Mouse (Mus musculus) embryonic fibroblast, embryonic 13.5 days (primary cell): ENCODE data around the gene Irf3.

Source experiments
- CTCF ChIP-seq: IDR thresholded peaks from 2 replicates; pipeline ENCODE4 v1.5.1; 2011; ENCODE audit warnings: mild to moderate bottlenecking, control low read depth, low read length, moderate library complexity, borderline replicate concordance; ENCODE audit not compliant: insufficient read depth
- POLR2A ChIP-seq: IDR thresholded peaks from 2 replicates; pipeline ENCODE4 v1.6.1; 2011; ENCODE audit warnings: low read depth, mild to moderate bottlenecking, control low read depth, low read length, moderate library complexity

GRCm38 (mm10) chr7:45000539-45001114 is 3.2 kb downstream of the Irf3 start:
- TF ChIP-seq POLR2A (0 out of 2 replicates have a peak, but pooled peaks have one; percentile 6), CTCF (no peak)
